Mouse (Mus musculus) midbrain, embryonic 15.5 days (tissue): Measurements from ENCODE around the gene Il4. TPM values are rescaled to one million over a fixed set of nuclear protein-coding genes. Genes with fewer than 3 reads are reported as not detected.

Source experiments
- ATAC-seq: fragments of 200-750 bp; cut with Nextera tagmentation; replicated peaks from 2 replicates; pipeline ENCODE4 v1.8.0; 2017; ENCODE audit warnings: moderate TSS enrichment
- H3K27ac ChIP-seq: fragments of 300-500 bp; sonication (generic); 2 replicates; pipeline ENCODE4 v1.5.1; 2015; ENCODE audit warnings: mild to moderate bottlenecking, inconsistent platforms
- H3K27me3 ChIP-seq: fragments of 300-500 bp; sonication (generic); replicated peaks from 2 replicates; pipeline ENCODE4 v1.6.1; 2015; ENCODE audit warnings: inconsistent platforms
- H3K36me3 ChIP-seq: fragments of 300-500 bp; sonication (generic); replicated peaks from 2 replicates; pipeline ENCODE4 v1.6.1; 2015; ENCODE audit warnings: inconsistent platforms
- H3K4me1 ChIP-seq: fragments of 300-500 bp; sonication (generic); 2 replicates; pipeline ENCODE4 v1.6.1; 2015; ENCODE audit warnings: inconsistent platforms
- H3K4me2 ChIP-seq: fragments of 300-500 bp; sonication (generic); 2 replicates; pipeline ENCODE4 v1.6.1; 2015; ENCODE audit warnings: inconsistent platforms, mild to moderate bottlenecking, moderate library complexity
- H3K4me3 ChIP-seq: fragments of 300-500 bp; sonication (generic); 2 replicates; pipeline ENCODE4 v1.5.1; 2015; ENCODE audit warnings: mild to moderate bottlenecking, inconsistent platforms
- H3K9ac ChIP-seq: fragments of 300-500 bp; sonication (generic); 2 replicates; pipeline ENCODE4 v1.6.1; 2015; ENCODE audit warnings: mild to moderate bottlenecking, inconsistent platforms
- H3K9me3 ChIP-seq: fragments of 300-500 bp; sonication (generic); 2 replicates; pipeline ENCODE4 v1.6.1; 2016; ENCODE audit warnings: inconsistent platforms
- WGBS: fragments of 180-500 bp; shearing (Covaris S2); methylation state at CpG from one replicate; pipeline ENCODE4 v1.1.7; 2015; ENCODE audit warnings: mixed read lengths; 5-methylcytosine and 5-hydroxymethylcytosine counted together
- polyA plus RNA-seq: library from polyadenylated mRNA; unstranded; fragments of >200 nt; fragmentation: Nextera tagmentation; extraction: Ambion mirVana; gene quantifications from 2 replicates; pipeline ENCODE4 v1.2.1, GENCODE M21; 2015

Gene Il4
- polyA plus RNA-seq, 1 experiment from 2014 or later = 5.6 TPM

GRCm38 (mm10) chr11:53621582-53622439 lies 3.3 kb upstream of the Il4 start:
- no peaks in the 10 kb centered on the region for H3K27me3 ChIP-seq
- no peaks in the 10 kb centered on the region for H3K4me1 ChIP-seq
- 89% methylated on average over 11 of the region's 11 CpGs for WGBS
- no peaks in the 10 kb centered on the region for H3K9me3 ChIP-seq
- ATAC-seq = no peak
- no peak overlapping the region for H3K9ac ChIP-seq
- H3K4me3 ChIP-seq = no peak overlapping the region
- no peaks in the 10 kb centered on the region for H3K36me3 ChIP-seq
- H3K27ac ChIP-seq = no peak overlapping the region
- H3K4me2 ChIP-seq = no peak overlapping the region

GRCm38 (mm10) chr11:53620094-53620493 lies 1.6 kb upstream of the Il4 start:
- Histone ChIP-seq H3K4me2 (no peak overlapping the region), H3K4me3 (no peak overlapping the region), H3K9me3 (no peaks in the 10 kb centered on the region), H3K4me1 (no peaks in the 10 kb centered on the region), H3K27ac (no peak overlapping the region), H3K27me3 (no peaks in the 10 kb centered on the region), H3K9ac (no peak overlapping the region), H3K36me3 (no peaks in the 10 kb centered on the region)
- no peak for ATAC-seq
- 91% methylated on average over 4 of the region's 4 CpGs for whole genome bisulfite sequencing

DNA sequence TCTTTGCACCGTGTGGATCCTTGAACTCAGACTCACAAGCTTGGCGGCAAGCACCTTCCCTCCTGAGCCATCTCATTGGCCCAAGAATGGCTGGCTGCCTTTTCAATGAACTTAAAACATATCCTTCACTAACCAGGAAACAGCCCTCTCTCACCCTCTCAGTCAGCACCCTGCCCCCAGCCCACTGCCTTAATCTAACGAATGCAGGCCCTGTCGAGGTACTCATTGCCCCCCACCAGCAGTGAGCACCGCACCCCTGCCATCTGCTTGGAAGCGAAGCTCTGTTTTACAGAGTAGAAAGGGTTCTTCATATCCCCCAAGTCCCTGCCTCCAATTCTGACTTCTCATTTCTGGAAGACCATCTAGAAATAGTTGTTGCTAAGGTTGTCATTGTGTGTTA lies 959 bp upstream of the Il4 start:
- Histone ChIP-seq H3K4me2 (no peak overlapping the region), H3K27me3 (no peaks in the 10 kb centered on the region), H3K4me1 (no peaks in the 10 kb centered on the region), H3K4me3 (no peak overlapping the region), H3K9ac (no peak overlapping the region), H3K27ac (no peak overlapping the region), H3K9me3 (no peaks in the 10 kb centered on the region), H3K36me3 (no peaks in the 10 kb centered on the region)
- ATAC-seq = no peak
- WGBS = 71% methylated on average over 6 of the region's 6 CpGs

DNA sequence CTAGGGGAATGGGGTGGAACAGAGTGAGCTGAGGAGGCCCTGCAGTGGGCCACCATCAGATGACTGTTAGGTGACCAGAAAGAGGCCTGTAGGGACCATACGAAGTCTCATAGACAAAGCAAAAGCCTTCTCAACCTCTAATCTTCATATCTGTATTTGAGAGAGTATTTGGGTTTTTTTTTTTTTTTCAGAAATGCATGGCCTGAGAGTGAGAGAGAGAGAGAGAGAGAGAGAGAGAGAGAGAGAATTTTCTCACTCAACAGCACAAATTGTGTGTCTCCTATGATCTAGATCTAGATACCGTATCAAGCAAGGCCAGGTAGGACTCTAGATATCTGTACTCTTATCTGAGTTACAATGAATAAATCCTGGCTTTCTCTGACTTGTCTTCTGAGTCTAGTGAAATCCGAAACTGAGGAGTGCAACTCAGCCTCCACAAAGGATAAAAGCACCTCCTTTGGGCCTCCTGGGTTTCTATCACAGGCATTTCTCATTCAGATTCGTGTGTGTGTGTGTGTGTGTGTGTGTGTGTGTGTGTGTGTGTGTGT lies 833 bp downstream of the Il4 start:
- Histone ChIP-seq H3K27ac (no peak overlapping the region), H3K4me1 (no peaks in the 10 kb centered on the region), H3K9me3 (no peaks in the 10 kb centered on the region), H3K4me3 (no peak overlapping the region), H3K9ac (no peak overlapping the region), H3K27me3 (no peaks in the 10 kb centered on the region), H3K4me2 (no peak overlapping the region), H3K36me3 (no peaks in the 10 kb centered on the region)
- no peak for ATAC-seq
- 63% methylated on average over 4 of the region's 4 CpGs for WGBS

GRCm38 (mm10) chr11:53616748-53617558 lies 1.5 kb downstream of the Il4 start:
- no peak overlapping the region for H3K4me3 ChIP-seq
- H3K9me3 ChIP-seq = no peaks in the 10 kb centered on the region
- no peaks in the 10 kb centered on the region for H3K4me1 ChIP-seq
- H3K27me3 ChIP-seq = no peaks in the 10 kb centered on the region
- no peak overlapping the region for H3K9ac ChIP-seq
- WGBS = 87% methylated on average over 8 of the region's 8 CpGs
- H3K27ac ChIP-seq = no peak overlapping the region
- H3K4me2 ChIP-seq = no peak overlapping the region
- H3K36me3 ChIP-seq = no peaks in the 10 kb centered on the region
- no peak for ATAC-seq

- ATAC-seq = no peak
- H3K27ac ChIP-seq = no peak overlapping the region
- H3K4me1 ChIP-seq = no peaks in the 10 kb centered on the region
- 93% methylated on average over 8 of the region's 8 CpGs for WGBS
- H3K4me2 ChIP-seq = no peak overlapping the region
- H3K27me3 ChIP-seq = no peaks in the 10 kb centered on the region
- H3K36me3 ChIP-seq = no peaks in the 10 kb centered on the region
- H3K9ac ChIP-seq = no peak overlapping the region
- no peaks in the 10 kb centered on the region for H3K9me3 ChIP-seq
- H3K4me3 ChIP-seq = no peak overlapping the region
Observed at GRCm38 (mm10) chr11:53615575-53615974, 2.9 kb downstream of the Il4 start.

GRCm38 (mm10) chr11:53615172-53615571 lies 3.3 kb downstream of the Il4 start:
- Histone ChIP-seq H3K36me3 (no peaks in the 10 kb centered on the region), H3K4me3 (no peak overlapping the region), H3K4me2 (no peak overlapping the region), H3K27me3 (no peaks in the 10 kb centered on the region), H3K27ac (no peak overlapping the region), H3K9ac (no peak overlapping the region), H3K4me1 (no peaks in the 10 kb centered on the region), H3K9me3 (no peaks in the 10 kb centered on the region)
- ATAC-seq = no peak
- WGBS = 76% methylated on average over 6 of the region's 6 CpGs

DNA sequence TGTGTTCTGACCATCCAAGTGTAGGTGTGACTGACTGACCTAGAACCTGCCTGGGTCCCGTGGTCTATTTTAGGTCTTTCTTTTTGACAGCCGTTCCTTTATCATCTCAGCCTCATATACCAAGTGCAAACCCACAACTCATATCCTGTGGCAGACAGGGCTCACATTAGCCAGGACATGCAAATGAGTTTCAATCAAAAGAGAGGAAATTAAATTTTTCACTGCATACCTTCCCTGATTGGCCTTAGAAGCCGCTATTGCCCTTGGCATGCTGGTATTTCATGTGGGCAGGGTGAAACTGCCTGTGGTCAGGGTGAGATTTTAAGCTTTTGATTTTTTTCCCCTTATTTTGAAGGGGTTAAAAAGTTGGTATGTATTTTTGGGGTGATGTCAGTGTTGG lies 8.8 kb downstream of the Il4 start:
- 92% methylated on average over 3 of the region's 3 CpGs for WGBS
- no peak for ATAC-seq

DNA sequence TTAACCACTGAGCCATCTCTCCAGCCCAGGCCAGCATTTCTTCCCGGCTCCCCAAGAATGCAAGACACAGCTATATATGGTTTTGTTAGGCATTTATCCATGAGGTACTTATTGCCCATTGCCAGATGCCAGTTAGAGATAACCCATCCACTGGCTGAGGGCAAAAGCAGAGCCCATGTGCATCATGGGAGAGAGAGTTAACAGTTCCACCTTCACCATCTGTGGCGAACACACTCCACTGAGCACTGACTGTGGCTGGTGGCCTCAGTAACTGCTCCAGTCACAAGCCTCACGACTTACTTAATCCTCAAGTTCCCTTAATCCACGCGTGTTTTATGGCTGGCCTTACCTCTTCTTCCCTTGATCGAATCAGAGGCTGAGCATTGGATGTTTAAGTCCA lies 9.2 kb downstream of the Il4 start:
- no peak overlapping the region for H3K4me3 ChIP-seq
- no peaks in the 10 kb centered on the region for H3K27me3 ChIP-seq
- H3K9ac ChIP-seq = no peak overlapping the region
- H3K4me2 ChIP-seq = no peak overlapping the region
- H3K27ac ChIP-seq = no peak overlapping the region
- peaks cover 10% of the 10 kb centered on the region; the same call in 1 of the 2 replicates for H3K4me1 ChIP-seq
- no peaks in the 10 kb centered on the region for H3K36me3 ChIP-seq
- WGBS = 68% methylated on average over 6 of the region's 6 CpGs
- no peaks in the 10 kb centered on the region for H3K9me3 ChIP-seq
- ATAC-seq = no peak

More for the DNA sequence above, 8.8 kb downstream of the Il4 start:
- Histone ChIP-seq H3K9me3 (no peaks in the 10 kb centered on the region), H3K27ac (no peak overlapping the region), H3K4me2 (no peak overlapping the region), H3K36me3 (no peaks in the 10 kb centered on the region), H3K9ac (no peak overlapping the region), H3K4me1 (peaks cover 10% of the 10 kb centered on the region; the same call in 1 of the 2 replicates), H3K27me3 (no peaks in the 10 kb centered on the region), H3K4me3 (no peak overlapping the region)

- Histone ChIP-seq H3K4me3 (no peak overlapping the region), H3K4me2 (no peak overlapping the region; the same call in 1 of the 2 replicates), H3K27me3 (no peaks in the 10 kb centered on the region), H3K4me1 (peaks cover 10% of the 10 kb centered on the region; the same call in 1 of the 2 replicates), H3K9ac (no peak overlapping the region), H3K9me3 (no peaks in the 10 kb centered on the region), H3K27ac (no peak overlapping the region), H3K36me3 (peaks cover 16% of the 10 kb centered on the region; the same call in 1 of the 2 replicates)
- no peak for ATAC-seq
- 7% methylated on average over 12 of the region's 12 CpGs for WGBS
Observed at GRCm38 (mm10) chr11:53605609-53606008, 12.9 kb downstream of the Il4 start.

- Histone ChIP-seq H3K9ac (no peak overlapping the region), H3K9me3 (no peaks in the 10 kb centered on the region), H3K27ac (no peak overlapping the region), H3K4me3 (no peak overlapping the region), H3K36me3 (peaks cover 19% of the 10 kb centered on the region; the same call in 1 of the 2 replicates), H3K27me3 (no peaks in the 10 kb centered on the region), H3K4me1 (peaks cover 10% of the 10 kb centered on the region; the same call in 1 of the 2 replicates), H3K4me2 (no peak overlapping the region)
- WGBS = 90% methylated on average over 3 of the region's 3 CpGs
- ATAC-seq = no peak
Observed at GRCm38 (mm10) chr11:53604983-53605382, 13.5 kb downstream of the Il4 start.

- H3K4me3 ChIP-seq = no peak overlapping the region
- no peaks in the 10 kb centered on the region for H3K27me3 ChIP-seq
- no peak for ATAC-seq
- H3K9ac ChIP-seq = no peak overlapping the region
- no peak overlapping the region for H3K27ac ChIP-seq
- no peaks in the 10 kb centered on the region for H3K9me3 ChIP-seq
- no peaks in the 10 kb centered on the region for H3K4me1 ChIP-seq
- peaks cover 65% of the 10 kb centered on the region for H3K36me3 ChIP-seq
- WGBS = 97% methylated on average over 5 of the region's 5 CpGs
- H3K4me2 ChIP-seq = no peak overlapping the region
Observed at GRCm38 (mm10) chr11:53591116-53591515, 27.4 kb downstream of the Il4 start.
